Mouse (Mus musculus): ENCODE data around the gene Rhoj.

Rhoj gene

DNA sequence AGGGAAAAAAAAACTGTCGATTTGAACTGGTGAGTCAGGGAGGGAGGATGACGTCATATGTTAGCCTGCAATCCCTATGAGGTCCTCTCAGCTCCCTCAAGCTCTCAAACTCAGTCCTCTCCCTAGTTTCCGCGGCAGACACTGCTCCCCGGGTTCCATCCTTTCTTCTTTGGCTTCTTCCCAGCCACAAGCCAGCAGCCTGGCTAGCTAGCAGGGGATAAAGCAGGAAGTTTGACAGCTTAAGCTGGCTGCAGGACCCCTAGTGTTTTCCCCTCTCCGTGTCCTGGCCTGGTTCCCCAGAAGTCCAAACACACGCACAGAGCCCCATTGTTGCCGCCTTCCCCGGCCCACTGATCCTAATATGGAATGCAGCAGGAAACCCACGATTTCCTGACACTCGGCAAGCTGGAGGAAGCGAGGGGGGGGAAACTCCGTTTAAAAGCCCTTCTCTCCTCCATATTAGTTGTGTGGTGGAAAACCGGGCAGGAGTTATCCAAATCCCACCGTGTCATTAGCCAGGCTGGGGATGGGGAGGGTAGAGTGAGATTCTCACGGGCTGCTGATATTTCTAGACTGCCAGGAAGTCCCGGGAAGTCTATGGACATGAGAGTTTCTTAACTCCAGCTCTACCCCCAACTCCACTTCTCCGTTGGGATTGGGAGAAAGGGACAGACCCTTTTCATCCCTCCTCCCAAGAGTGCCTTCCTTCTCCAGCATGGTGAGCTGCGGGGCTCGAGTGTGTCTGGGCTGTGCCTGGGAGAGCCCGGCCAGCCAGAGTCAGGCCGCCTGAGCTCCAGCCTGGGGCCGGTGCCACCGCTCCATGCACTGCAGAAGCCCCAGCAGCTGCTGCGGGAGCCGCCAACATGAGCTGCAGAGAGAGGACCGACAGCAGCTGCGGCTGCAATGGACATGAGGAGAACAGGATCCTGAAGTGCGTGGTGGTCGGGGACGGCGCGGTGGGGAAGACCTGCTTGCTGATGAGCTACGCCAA, at the start of gene Rhoj:
Rhoj (plus strand) TSS at position 362 of the 991 bp plus-strand sequence.
- DNase-seq (ENCODE audit: low read depth, low spot score): peak; percentile 35

GRCm38 (mm10) chr12:75271726-75272125, 36.4 kb upstream of the Rhoj start:
- DNase-seq (ENCODE audit: low read depth, low spot score): no peak

GRCm38 (mm10) chr12:75275730-75276129, 32.4 kb upstream of the Rhoj start:
- DNase-seq (ENCODE audit: low read depth, low spot score): no peak

- no peak for DNase-seq (ENCODE audit: low read depth, low spot score)
Measured at GRCm38 (mm10) chr12:75277425-75277824, 30.7 kb upstream of the Rhoj start.

DNA sequence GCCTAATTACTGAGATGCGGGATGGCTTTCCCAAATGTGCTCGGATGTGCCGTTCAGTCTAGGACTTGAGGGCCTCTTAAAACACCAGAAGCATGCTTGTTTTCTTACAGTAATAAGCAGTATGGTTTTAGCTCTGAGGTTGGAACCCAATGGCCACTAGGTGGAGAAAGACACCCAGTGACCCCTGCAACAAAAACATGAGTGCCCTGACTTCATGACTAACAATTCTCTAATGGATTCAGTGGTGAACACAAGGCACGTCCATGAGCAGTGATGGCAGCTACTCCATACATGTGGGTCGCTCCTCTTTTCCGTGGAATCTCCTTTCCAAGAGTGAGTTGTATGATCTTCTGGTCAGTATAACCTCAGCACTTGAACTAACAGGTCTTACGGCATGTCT, 27.6 kb upstream of the Rhoj start:
- DNase-seq (ENCODE audit: low read depth, low spot score): no peak

DNA sequence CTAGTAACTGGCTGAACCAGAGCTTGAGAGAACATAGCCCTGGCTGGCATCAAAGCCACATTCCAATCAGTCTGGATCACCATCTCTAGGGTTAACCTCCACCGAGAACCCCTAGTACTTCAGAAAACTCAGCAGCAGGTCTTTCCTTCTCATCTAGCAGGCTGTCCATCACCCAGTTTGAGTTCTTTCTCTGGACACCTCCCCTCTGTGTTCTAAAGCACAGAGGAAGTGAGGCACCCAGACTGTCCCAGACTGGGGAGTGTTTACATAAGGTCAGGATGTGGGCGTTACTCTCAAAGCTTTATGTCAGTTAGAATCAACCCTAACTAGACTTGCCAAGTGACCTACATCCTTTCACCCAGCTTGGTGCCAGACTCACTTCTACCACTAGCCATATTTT, 24.9 kb upstream of the Rhoj start:
- no peak for DNase-seq (ENCODE audit: low read depth, low spot score)

GRCm38 (mm10) chr12:75286166-75286565, 22.0 kb upstream of the Rhoj start:
- no peak for DNase-seq (ENCODE audit: low read depth, low spot score)

DNA sequence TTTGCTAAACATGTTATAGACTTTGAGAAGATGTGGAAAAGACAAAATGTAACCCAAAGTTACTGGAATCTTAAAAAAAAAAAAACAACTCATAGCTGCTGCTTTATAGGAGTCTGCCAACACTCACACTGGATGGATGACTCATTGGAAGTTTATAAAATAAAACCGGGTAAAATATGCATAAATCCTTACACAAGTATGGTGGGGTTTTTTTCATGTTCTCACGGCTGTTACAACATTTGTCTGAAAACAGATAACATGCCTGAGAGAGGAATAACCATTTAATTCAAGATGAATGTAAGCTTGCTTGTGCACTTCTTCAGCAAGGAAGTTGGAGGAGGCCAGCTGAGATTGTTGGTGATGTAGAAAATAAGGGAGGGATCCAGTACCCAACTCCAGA, 17.6 kb upstream of the Rhoj start:
- peak; percentile 48 for DNase-seq (ENCODE audit: low read depth, low spot score)

- DNase-seq (ENCODE audit: low read depth, low spot score): no peak
Measured at GRCm38 (mm10) chr12:75291556-75291955, 16.6 kb upstream of the Rhoj start.

DNA sequence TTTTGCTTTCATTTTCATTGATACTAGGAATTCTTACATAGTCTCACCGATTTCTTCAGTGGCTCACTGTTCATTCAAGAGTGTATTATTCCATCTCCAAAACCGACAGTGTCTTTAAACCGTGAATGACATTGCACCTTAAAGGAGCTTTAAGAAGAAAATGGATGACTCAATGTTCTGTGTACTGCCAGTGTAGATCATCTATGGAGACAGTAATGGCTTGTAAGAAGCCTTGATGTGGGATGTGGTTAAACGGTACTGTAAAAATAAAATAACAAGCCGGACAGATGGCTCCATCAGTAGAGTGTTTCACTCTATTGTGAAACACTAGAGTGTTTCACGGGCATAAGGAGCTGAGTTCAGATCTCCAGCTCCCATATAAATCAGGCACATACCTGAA, 15.2 kb upstream of the Rhoj start:
- DNase-seq (ENCODE audit: low read depth, low spot score): no peak

DNA sequence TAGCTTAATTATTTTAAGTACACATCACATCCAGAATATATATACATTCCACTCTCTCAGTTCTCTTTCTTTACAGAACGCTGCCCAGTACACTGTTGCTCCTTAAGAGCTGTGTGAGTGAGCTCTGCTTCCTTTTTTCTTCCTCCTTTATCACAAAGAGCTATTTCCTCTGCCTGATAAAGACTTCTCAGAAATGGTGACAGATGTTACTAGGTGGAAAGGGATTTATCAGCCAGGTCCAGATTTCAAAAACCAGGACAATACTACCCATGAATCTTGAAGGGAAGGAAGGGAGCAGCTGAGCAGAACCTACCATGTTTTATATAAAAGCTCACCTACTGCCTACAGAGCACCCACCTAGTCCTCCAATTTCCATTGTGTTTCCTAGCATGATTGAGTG, 8.3 kb upstream of the Rhoj start:
- DNase-seq (ENCODE audit: low read depth, low spot score): no peak

DNA sequence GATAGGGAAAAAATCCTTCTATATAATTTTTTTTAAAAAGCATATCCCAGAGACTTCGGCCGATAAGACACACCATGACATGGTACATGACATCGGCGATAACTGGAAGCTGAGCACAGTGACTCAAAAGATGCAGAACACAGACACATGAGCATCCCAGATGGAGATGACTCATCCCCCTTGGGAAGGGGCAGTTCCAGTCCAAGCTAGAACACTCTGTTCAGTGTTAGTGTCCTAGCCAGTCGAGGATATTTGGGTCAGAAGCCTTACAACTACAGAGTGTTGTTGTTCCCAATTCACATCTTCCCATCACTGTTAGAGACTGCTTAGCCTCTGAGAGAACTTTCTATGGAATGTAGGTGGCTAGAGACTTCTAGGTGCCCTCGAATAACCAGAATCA, 4.0 kb upstream of the Rhoj start:
- peak; percentile 39 for DNase-seq (ENCODE audit: low read depth, low spot score)

DNA sequence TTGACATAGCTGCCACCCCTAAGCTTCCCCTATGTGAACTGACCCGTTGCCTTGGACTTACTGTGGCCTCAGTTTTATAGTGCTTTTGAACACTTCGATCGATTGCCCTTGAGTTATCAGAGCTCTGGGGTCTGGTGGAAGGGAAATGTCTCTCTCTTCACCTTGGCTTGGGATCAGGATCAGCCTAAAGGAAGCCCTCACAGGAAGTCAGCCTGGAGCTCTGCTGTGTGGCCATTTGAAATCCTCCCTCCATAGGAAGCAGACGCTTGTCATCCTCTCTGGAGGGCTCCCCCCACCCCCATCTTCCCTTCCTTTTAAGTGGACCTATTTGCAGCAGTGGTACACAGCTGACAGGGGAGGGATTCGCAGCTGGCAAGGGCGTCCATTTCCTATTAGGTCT, 1.6 kb downstream of the Rhoj start:
- DNase-seq (ENCODE audit: low read depth, low spot score): no peak

DNA sequence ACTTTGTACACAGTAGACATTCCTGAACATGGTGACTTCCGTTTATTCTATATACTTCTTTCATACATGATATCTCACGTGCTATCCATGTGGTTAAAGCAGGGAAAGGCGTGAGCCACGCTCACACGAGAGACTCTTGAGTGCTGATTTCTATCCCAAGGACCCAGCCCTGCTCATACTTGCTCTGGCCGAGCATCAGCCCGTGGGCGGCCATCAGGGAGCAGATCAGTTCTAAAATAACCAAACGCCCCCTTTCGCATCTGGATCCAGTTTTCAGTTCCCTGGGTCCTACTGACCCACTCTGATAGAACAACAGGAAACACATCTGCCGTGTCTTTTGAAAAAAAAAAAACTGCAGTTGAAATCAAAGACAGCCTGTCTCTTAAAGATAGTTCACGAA, 2.6 kb downstream of the Rhoj start:
- DNase-seq (ENCODE audit: low read depth, low spot score): no peak

GRCm38 (mm10) chr12:75311879-75312278, 3.8 kb downstream of the Rhoj start:
- no peak for DNase-seq (ENCODE audit: low read depth, low spot score)

DNA sequence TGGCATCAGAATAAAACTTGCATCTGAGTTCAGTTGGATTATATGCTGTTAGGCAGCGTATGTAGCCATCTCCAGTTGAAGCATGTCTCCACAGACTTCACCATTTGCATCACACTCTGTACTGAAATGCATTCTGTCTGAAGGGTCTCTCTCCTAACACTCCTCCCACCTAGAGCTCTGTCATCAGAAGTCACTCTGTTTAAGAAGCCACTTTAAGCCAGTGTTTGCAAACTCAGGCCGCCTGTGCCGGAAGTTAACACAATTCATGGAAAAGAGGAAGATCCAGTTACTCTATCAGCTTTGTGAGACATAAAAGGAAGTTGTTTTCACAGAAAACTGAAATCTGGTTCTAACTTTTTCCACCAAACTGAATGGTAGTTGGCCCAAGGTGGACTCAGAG, 5.9 kb downstream of the Rhoj start:
- DNase-seq (ENCODE audit: low read depth, low spot score): no peak

DNA sequence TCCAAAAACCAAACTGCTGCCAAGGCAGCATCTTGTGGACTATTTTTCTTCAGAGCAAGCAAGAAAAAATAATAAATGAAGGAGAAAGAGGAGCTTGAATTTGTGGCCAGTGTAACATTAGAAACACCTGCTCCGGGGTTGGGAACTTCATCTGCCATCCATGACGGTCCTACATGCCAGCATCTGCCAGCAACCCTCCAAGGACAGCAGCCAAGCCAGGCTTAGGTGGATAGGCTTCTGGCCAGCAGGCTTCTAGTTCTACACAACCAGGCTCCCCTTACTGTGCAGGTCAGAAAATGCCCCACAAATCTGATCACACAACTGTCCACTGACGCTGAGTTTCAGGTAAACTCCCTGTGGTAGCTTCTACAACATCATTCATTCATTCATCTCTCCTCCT, 7.7 kb downstream of the Rhoj start:
- no peak for DNase-seq (ENCODE audit: low read depth, low spot score)

GRCm38 (mm10) chr12:75320441-75320925, 12.4 kb downstream of the Rhoj start:
- DNase-seq (ENCODE audit: low read depth, low spot score): no peak

DNA sequence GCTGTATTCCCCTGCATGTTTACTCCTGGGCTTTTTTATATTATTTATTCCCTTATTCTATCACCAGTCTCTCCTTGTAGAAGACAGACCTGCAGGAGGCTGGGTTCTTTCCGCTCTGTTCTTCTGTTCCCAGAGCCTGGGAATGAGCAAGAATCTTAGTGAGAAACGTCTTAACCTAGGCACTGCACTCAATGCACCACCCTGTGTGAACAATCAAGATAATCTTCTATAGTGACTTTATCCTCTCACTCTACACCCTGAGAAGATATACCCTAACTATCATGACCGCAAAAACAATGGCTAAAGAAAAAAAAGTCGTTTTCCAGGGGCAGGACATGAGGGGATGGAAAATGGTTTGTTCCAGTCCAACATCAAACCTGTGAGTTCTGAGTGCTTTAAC, 13.1 kb downstream of the Rhoj start:
- DNase-seq (ENCODE audit: low read depth, low spot score): no peak

DNA sequence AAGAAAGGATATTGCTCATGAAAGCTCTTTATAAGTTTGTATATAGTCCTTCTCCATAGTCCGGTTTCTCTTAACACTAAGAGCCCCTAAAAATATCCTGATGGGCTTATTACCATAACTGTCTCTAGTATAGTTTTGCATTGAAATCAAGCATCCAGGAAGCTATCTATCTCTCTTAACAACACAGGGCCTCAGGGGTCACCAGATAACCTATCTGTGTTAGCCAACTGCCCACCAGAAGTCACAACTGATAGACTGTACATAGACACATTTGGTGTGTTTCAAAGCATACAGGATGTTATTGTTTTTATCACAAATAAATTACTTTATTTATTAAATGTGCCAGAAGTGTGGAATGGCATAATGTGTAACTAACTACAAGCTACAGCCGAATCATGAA, 21.1 kb downstream of the Rhoj start:
- no peak for DNase-seq (ENCODE audit: low read depth, low spot score)

DNA sequence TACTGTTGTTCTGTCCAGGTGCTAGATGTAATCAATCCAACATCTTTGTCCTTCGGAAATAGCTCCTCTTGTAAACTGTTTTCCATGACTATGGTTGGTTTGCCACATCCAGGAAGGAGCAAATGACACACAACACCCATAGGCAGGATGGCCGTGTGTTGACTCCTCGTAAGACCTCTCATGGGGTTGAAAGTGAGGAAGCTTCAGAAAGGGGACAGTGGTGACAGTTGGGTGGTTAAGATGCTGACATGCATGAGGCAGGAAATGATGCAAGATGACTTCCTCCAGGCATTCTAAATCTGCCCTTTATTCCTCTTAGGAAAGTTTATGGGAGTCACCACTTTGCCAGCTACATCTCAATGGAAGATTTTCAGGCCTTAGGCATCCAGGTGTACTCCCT, 31.8 kb downstream of the Rhoj start:
- DNase-seq (ENCODE audit: low read depth, low spot score): no peak

DNA sequence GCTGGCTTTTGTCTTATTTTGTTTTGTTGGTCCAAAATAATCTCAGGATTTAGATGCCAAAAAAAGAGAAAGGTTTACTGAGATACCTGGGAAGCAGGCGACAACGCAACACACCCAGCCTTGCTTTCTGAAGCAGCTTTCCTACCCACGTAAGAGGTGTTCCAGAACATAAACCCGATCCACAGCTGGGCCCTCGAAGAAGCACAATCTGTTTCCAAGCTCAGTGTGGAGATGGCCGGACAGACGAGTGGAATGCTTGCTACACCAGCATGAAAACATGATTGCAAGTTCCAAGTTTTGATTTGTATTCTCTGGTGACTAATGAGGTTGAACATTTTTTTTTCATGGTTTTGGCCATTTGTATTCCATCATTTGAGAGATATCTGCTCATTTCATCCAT, 32.2 kb downstream of the Rhoj start:
- no peak for DNase-seq (ENCODE audit: low read depth, low spot score)

DNA sequence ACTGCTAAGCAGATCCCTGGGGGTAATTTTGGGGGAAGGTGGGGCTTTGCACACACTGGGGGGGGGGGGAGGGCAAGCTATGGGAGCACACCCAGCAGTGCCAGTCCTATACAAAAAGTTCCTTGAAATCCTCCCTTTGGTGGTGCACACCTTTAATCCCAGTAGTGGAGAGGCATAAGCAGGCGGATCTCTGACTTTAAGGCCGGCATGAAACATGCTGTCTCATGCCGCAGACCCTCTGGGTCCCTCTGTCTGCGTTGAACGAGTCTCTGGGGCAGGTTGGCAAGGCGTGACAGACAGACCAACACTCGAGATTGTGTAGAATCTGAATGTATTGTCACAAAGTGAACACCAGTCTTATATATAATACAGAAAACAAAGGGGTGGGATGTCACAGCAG, 40.4 kb downstream of the Rhoj start:
- no peak for DNase-seq (ENCODE audit: low read depth, low spot score)
